Mouse (Mus musculus): ENCODE measurements around the gene Gm4513. TPM values are rescaled to one million over a fixed set of nuclear protein-coding genes. Genes with fewer than 3 reads are reported as not detected.
"Not testable (repeated sequence)": the region's sequence is repeated elsewhere in the genome, so short reads cannot be mapped to it uniquely, and the experiment has no call there.

Gm4513 gene
- not detected in 2 replicates for total RNA-seq (2014; fragmentation: Nextera tagmentation)
- not detected in 2 replicates for total RNA-seq (2017)

DNA sequence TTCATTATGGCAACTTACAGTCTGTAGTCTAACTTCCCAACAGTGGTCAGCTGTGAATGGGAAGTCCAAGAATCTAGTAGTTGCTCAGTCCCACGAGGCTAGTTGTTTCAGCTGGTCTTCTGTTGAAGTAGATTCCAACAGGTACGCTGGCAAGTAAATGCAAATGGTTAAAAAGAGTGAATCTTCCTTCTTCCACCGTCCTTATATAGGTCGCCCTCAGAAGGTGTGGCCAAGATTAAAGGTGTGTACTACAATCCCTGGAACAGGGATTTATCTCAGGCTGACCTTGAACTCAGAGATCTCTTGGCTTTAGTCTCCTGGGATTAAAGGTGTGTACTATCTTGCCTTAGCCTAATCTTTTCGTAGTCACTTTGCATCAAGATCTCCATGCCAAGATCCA is at the start of gene Gm4513:
Gene Gm4513, minus strand, starts transcription at position 101 of the 400 bp plus-strand sequence.
- ATAC-seq (replicated peaks; ENCODE audit: poor library complexity, severe bottlenecking): not testable (repeated sequence)

DNA sequence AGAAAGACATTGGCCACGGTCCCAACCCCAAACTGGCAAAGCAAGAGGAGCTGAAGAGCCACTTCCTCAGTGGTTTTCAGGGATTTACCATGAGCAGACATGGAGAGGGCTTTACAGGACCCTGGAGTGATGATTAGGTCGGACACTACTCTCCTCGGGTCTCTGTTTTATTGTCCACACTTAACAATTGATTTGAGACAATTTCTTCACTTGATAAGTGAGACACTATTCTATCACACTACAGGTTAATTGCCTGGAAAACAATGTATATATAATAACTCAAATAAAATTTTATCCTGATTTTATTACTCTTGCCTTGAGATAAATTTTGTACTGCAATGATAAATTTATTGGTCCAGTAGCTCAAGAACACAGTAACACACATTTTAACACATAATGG is 22.7 kb downstream of the Gm4513 start, which contains the start of gene Gm4141:
Gene Gm4141, minus strand, starts transcription at position 101 of the 400 bp plus-strand sequence.
- ATAC-seq (replicated peaks; ENCODE audit: poor library complexity, severe bottlenecking): not testable (repeated sequence)

DNA sequence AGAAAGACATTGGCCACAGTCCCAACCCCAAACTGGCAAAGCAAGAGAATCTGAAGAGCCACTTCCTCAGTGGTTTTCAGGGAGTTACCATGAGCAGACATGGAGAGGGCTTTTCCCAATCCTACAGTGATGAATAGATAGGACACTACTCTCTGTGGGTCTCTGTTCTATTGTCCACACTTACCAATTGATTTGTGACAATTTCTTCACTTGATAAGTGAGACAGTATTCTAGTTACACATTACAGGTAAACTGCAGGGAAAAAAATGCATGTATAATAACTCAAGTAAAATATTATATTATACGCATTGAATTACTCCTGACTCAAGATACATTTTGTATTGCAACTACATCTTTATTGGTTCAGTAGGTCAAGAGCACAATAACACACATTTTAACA is 53.2 kb downstream of the Gm4513 start, which contains the start of gene Gm5726:
Gene Gm5726, minus strand, starts transcription at position 101 of the 400 bp plus-strand sequence.
- ATAC-seq (replicated peaks; ENCODE audit: poor library complexity, severe bottlenecking): not testable (repeated sequence)

Other genes with a start within 250 kb of the Gm4513 start
- not detected in 2 replicates for gene Gm5728, start 223.6 kb downstream of the Gm4513 start, total RNA-seq (2014; fragmentation: Nextera tagmentation)
- not detected in 2 replicates for gene Gm5728, start 223.6 kb downstream of the Gm4513 start, total RNA-seq (2017)
- not detected in 2 replicates for gene Vmn1r100, start 181.1 kb downstream of the Gm4513 start, total RNA-seq (2014; fragmentation: Nextera tagmentation)
- gene Vmn1r100, start 181.1 kb downstream of the Gm4513 start, total RNA-seq (2017): not detected in 2 replicates
- not detected in 2 replicates for gene Vmn1r101, start 156.4 kb downstream of the Gm4513 start, total RNA-seq (2014; fragmentation: Nextera tagmentation)
- gene Vmn1r101, start 156.4 kb downstream of the Gm4513 start, total RNA-seq (2017): not detected in 2 replicates
- not detected in 2 replicates for gene Gm10670, start 124.1 kb downstream of the Gm4513 start, total RNA-seq (2014; fragmentation: Nextera tagmentation)
- gene Gm10670, start 124.1 kb downstream of the Gm4513 start, total RNA-seq (2017): not detected in 2 replicates
- not detected in 2 replicates for gene Vmn1r103, start 88.5 kb downstream of the Gm4513 start, total RNA-seq (2014; fragmentation: Nextera tagmentation)
- gene Vmn1r103, start 88.5 kb downstream of the Gm4513 start, total RNA-seq (2017): not detected in 2 replicates
- not detected in 2 replicates for gene Vmn1r104, start 65.2 kb downstream of the Gm4513 start, total RNA-seq (2014; fragmentation: Nextera tagmentation)
- gene Vmn1r104, start 65.2 kb downstream of the Gm4513 start, total RNA-seq (2017): not detected in 2 replicates
- not detected in 2 replicates for gene Gm5726, start 53.3 kb downstream of the Gm4513 start, total RNA-seq (2014; fragmentation: Nextera tagmentation)
- gene Gm5726, start 53.3 kb downstream of the Gm4513 start, total RNA-seq (2017): not detected in 2 replicates
- not detected in 2 replicates for gene Gm4141, start 22.8 kb downstream of the Gm4513 start, total RNA-seq (2014; fragmentation: Nextera tagmentation)
- gene Gm4141, start 22.8 kb downstream of the Gm4513 start, total RNA-seq (2017): not detected in 2 replicates
- gene Vmn1r107, start 69.9 kb upstream of the Gm4513 start, total RNA-seq (2014; fragmentation: Nextera tagmentation): not detected in 2 replicates
- not detected in 2 replicates for gene Vmn1r107, start 69.9 kb upstream of the Gm4513 start, total RNA-seq (2017)
- not detected in 2 replicates for gene Vmn1r111, start 104.2 kb upstream of the Gm4513 start, total RNA-seq (2014; fragmentation: Nextera tagmentation)
- gene Vmn1r111, start 104.2 kb upstream of the Gm4513 start, total RNA-seq (2017): not detected in 2 replicates
- not detected in 2 replicates for gene Gm10668, start 131.6 kb upstream of the Gm4513 start, total RNA-seq (2014; fragmentation: Nextera tagmentation)
- gene Gm10668, start 131.6 kb upstream of the Gm4513 start, total RNA-seq (2017): not detected in 2 replicates
- not detected in 2 replicates for gene Vmn1r112, start 172.2 kb upstream of the Gm4513 start, total RNA-seq (2014; fragmentation: Nextera tagmentation)
- not detected in 2 replicates for gene Vmn1r112, start 172.2 kb upstream of the Gm4513 start, total RNA-seq (2017)
- not detected in 2 replicates for gene Vmn1r113, start 188.3 kb upstream of the Gm4513 start, total RNA-seq (2014; fragmentation: Nextera tagmentation)
- gene Vmn1r113, start 188.3 kb upstream of the Gm4513 start, total RNA-seq (2017): not detected in 2 replicates
- not detected in 2 replicates for gene Vmn1r114, start 213.2 kb upstream of the Gm4513 start, total RNA-seq (2014; fragmentation: Nextera tagmentation)
- not detected in 2 replicates for gene Vmn1r114, start 213.2 kb upstream of the Gm4513 start, total RNA-seq (2017)
- not detected in 2 replicates for gene Vmn1r115, start 246.0 kb upstream of the Gm4513 start, total RNA-seq (2014; fragmentation: Nextera tagmentation)
- not detected in 2 replicates for gene Vmn1r115, start 246.0 kb upstream of the Gm4513 start, total RNA-seq (2017)

All from granulocyte monocyte progenitor cell, adult 5-6 weeks (primary cell).